Comparison of ENCODE assay signal across 11 mouse cellular contexts in genomic region chr17:83809197-83809829, GRCm38 (mm10). TPM values are rescaled to one million over a fixed set of nuclear protein-coding genes. Genes with fewer than 3 reads are reported as not detected.
A peak's percentile ranks its signal among the peaks of the same experiment; 100 is the strongest.
DNase-seq lines count a peak whose midpoint lies in the region; ATAC-seq and TF ChIP-seq lines count a peak whose summit lies in the region.
"Had no signal": no experiment of that assay in that cellular context is flagged by ENCODE, and none has a peak within 500 bp of the region (broad histone marks: within the 10 kb centered on the region; RNA-seq: fewer than 3 reads in every experiment).

No protein-coding gene starts in this region.

- ATAC-seq in liver, embryonic 15.5 days (ENCODE audit: insufficient read depth): peak; percentile 93
- ATAC-seq in stomach, embryonic 16.5 days (ENCODE audit: insufficient read depth, low FRiP score): peak; percentile 48; the same call in 1 of the 2 replicates
- ATAC-seq: inflammation-experienced regulatory T-cells, adult 6 months had no signal

- no peak for DNase-seq in lung, adult 2 months
- DNase-seq in lung, postnatal 14 days: no peak
- DNase-seq in c-Kit-negative CD71-positive TER-119-positive erythroid progenitor cells, embryonic 14.5 days (ENCODE audit: low read depth, low spot score): peak; percentile 85
- no peak for DNase-seq in cerebellum, adult 9-11 months
- no peak for DNase-seq in midbrain, embryonic 10.5 days (ENCODE audit: low spot score)
- no peak for DNase-seq in MN1 (ENCODE audit: low spot score)
- DNase-seq: gastrocnemius, postnatal 10 days had no signal

- H3K27ac ChIP-seq in liver, embryonic 15.5 days (replicated peaks): peak overlapping the region; percentile 82
- H3K27ac ChIP-seq in stomach, embryonic 16.5 days (ENCODE audit: low read length): no peak overlapping the region
- H3K27ac ChIP-seq in midbrain, embryonic 10.5 days (replicated peaks): no peak overlapping the region
- H3K27ac ChIP-seq: limb, embryonic 12.5 days had no signal

- WGBS in lung, adult 2 months: 79% methylated on average over 17 of the region's 17 CpGs
- 37% methylated on average over 17 of the region's 17 CpGs for WGBS in liver, embryonic 15.5 days (ENCODE audit: insufficient replicate concordance)
- WGBS in stomach, embryonic 16.5 days: 83% methylated on average over 17 of the region's 17 CpGs
- WGBS in midbrain, embryonic 10.5 days: 92% methylated on average over 17 of the region's 17 CpGs

- H3K4me3 ChIP-seq in lung, adult 2 months (replicated peaks; ENCODE audit: extremely low read depth, low read depth, low read length): no peak overlapping the region
- H3K4me3 ChIP-seq in liver, embryonic 15.5 days (replicated peaks): peak overlapping the region; percentile 11
- H3K4me3 ChIP-seq in stomach, embryonic 16.5 days (replicated peaks; ENCODE audit: low read length): no peak overlapping the region
- H3K4me3 ChIP-seq in midbrain, embryonic 10.5 days: no peak overlapping the region
- H3K4me3 ChIP-seq: limb, embryonic 12.5 days had no signal

- peak overlapping the region; percentile 61 for H3K4me2 ChIP-seq in liver, embryonic 15.5 days
- H3K4me2 ChIP-seq in stomach, embryonic 16.5 days (ENCODE audit: low read depth, low read length): no peak overlapping the region
- H3K4me2 ChIP-seq: limb, embryonic 12.5 days had no signal

- H3K9ac ChIP-seq in liver, embryonic 15.5 days: peak overlapping the region; percentile 39; the same call in 1 of the 2 replicates
- H3K9ac ChIP-seq in stomach, embryonic 16.5 days (ENCODE audit: low read length): no peak overlapping the region
- H3K9ac ChIP-seq: limb, embryonic 12.5 days had no signal

- TF ChIP-seq POLR2A in lung, adult 2 months (IDR thresholded peaks at IDR 0.05; ENCODE audit: borderline replicate concordance, extremely low read depth, low read depth, low read length): peak; percentile 35; the same call in 1 of the 2 replicates

- no peak for TF ChIP-seq CTCF in lung, adult 2 months (IDR thresholded peaks at IDR 0.05; ENCODE audit: insufficient read depth, low read length)

- no peaks in the 10 kb centered on the region for H3K27me3 ChIP-seq in liver, embryonic 15.5 days
- H3K27me3 ChIP-seq in stomach, embryonic 16.5 days (ENCODE audit: control insufficient read depth, insufficient read depth, low read length): no peaks in the 10 kb centered on the region
- H3K27me3 ChIP-seq in midbrain, embryonic 10.5 days (ENCODE audit: low read depth, poor library complexity, severe bottlenecking): no peaks in the 10 kb centered on the region
- H3K27me3 ChIP-seq: limb, embryonic 12.5 days had no signal

- no peaks in the 10 kb centered on the region for H3K9me3 ChIP-seq in liver, embryonic 15.5 days (replicated peaks)
- no peaks in the 10 kb centered on the region for H3K9me3 ChIP-seq in stomach, embryonic 16.5 days (replicated peaks; ENCODE audit: control insufficient read depth, low read length)
- no peaks in the 10 kb centered on the region for H3K9me3 ChIP-seq in midbrain, embryonic 10.5 days (replicated peaks)
- H3K9me3 ChIP-seq: limb, embryonic 12.5 days had no signal

- no peaks in the 10 kb centered on the region for H3K4me1 ChIP-seq in lung, adult 2 months (ENCODE audit: control insufficient read depth, insufficient read depth, low read length)
- peaks cover 65% of the 10 kb centered on the region for H3K4me1 ChIP-seq in liver, embryonic 15.5 days (replicated peaks)
- H3K4me1 ChIP-seq in stomach, embryonic 16.5 days (ENCODE audit: control insufficient read depth, insufficient read depth, low read length): no peaks in the 10 kb centered on the region
- peaks cover 4% of the 10 kb centered on the region; the same call in 1 of the 2 replicates for H3K4me1 ChIP-seq in midbrain, embryonic 10.5 days
- H3K4me1 ChIP-seq: limb, embryonic 12.5 days had no signal

- H3K36me3 ChIP-seq in liver, embryonic 15.5 days (replicated peaks): peaks cover 57% of the 10 kb centered on the region
- H3K36me3 ChIP-seq in stomach, embryonic 16.5 days (ENCODE audit: control insufficient read depth, insufficient read depth, low read length): no peaks in the 10 kb centered on the region
- H3K36me3 ChIP-seq in midbrain, embryonic 10.5 days: 0 out of 2 replicates have a peak, but pooled peaks cover 5% of the 10 kb centered on the region

RNA-seq across cellular contexts. Expression of gene Haao, which starts 38.5 kb away (rescaled TPM):
- polyA plus RNA-seq in lung, adult 2 months (2012; rRNA removed): 8.2 and 9.6 TPM in 2 replicates
- 57.4 and 80.7 TPM in 2 replicates for polyA plus RNA-seq in liver, embryonic 15.5 days (2015; fragmentation: Nextera tagmentation; extraction: Ambion mirVana)
- polyA plus RNA-seq in stomach, embryonic 16.5 days (2015; fragmentation: Nextera tagmentation; extraction: Ambion mirVana): 4.0 and 4.1 TPM in 2 replicates
- polyA plus RNA-seq in midbrain, embryonic 10.5 days (2016; fragmentation: Nextera tagmentation; extraction: Ambion mirVana): 0.11 and 0.27 TPM in 2 replicates
